Mouse (Mus musculus): ENCODE measurements around the gene Heg1. TPM values are rescaled to one million over a fixed set of nuclear protein-coding genes. Genes with fewer than 3 reads are reported as not detected.

The Heg1 gene
- total and polyA plus RNA-seq, 3 experiments: 40.8 to 77.1 (median 67.2) TPM

- Histone ChIP-seq H3K4me1 (ENCODE audit: control insufficient read depth in 1 of 2, insufficient read depth in 2 of 2) (peaks cover 19 to 42% of the 10 kb centered on the region in 2 experiments), H3K36me3 (replicated peaks in 1 of 2; ENCODE audit: control insufficient read depth in 1 of 2, insufficient read depth in 1 of 2, low read length in 1 of 2) (peaks cover under 1 to 6% of the 10 kb centered on the region in 2 experiments)
- TF ChIP-seq ZKSCAN1 (IDR thresholded peaks at IDR 0.05; ENCODE audit: borderline replicate concordance, low read depth, low read length) (no peak), ETS1 (conservative IDR thresholded peaks at IDR 0.05; ENCODE audit: low read depth, low read length) (no peak), POLR2AphosphoS2 (IDR thresholded peaks at IDR 0.05; ENCODE audit: low read depth, low read length) (peak; percentile 63), USF2 (conservative IDR thresholded peaks at IDR 0.05; ENCODE audit: low read depth, low read length) (no peak)
Observed at GRCm38 (mm10) chr16:33772809-33773208, 88.6 kb downstream of the Heg1 start.

GRCm38 (mm10) chr16:33774972-33775371 lies 90.8 kb downstream of the Heg1 start:
- DNase-seq (ENCODE audit: extremely low read depth): no peak
- H3K27ac ChIP-seq (ENCODE audit: insufficient read depth, low read depth): no peak overlapping the region
- no peak overlapping the region for H3K4me2 ChIP-seq (ENCODE audit: insufficient read depth, low read depth, poor library complexity, severe bottlenecking)
- no peaks in the 10 kb centered on the region for H3K79me2 ChIP-seq (replicated peaks; ENCODE audit: control insufficient read depth, extremely low read depth, insufficient read depth, poor library complexity, severe bottlenecking)
- H3K4me3 ChIP-seq (replicated peaks in 1 of 3; ENCODE audit: low read depth in 2 of 3, low read length in 2 of 3, poor library complexity in 1 of 3): no peak overlapping the region
- no peak overlapping the region for H3K9ac ChIP-seq (ENCODE audit: insufficient read depth, low read depth)
- H3K9me3 ChIP-seq (replicated peaks; ENCODE audit: low read length): peaks cover 4% of the 10 kb centered on the region
- dilution Hi-C loops (cut with MboI; ENCODE audit: extremely low pct_ligation_motif_present, extremely low pct_unique_long_range_greater_than_20kb, low sequenced_read_pairs) (no loop called here), in situ Hi-C loops (cut with MboI; ENCODE audit: low pct_ligation_motif_present, low pct_unique_long_range_greater_than_20kb, low sequenced_read_pairs) (no loop called here)
- TF ChIP-seq POLR2A (IDR thresholded peaks at IDR 0.05; ENCODE audit: low read depth, low read length): no peak
- TF ChIP-seq E2F4 (IDR thresholded peaks at IDR 0.05; ENCODE audit: insufficient replicate concordance, low read depth, low read length): no peak
- TF ChIP-seq ZNF384 (IDR thresholded peaks at IDR 0.05; ENCODE audit: low read depth, low read length): no peak
- TF ChIP-seq MAFK (IDR thresholded peaks at IDR 0.05; ENCODE audit: insufficient replicate concordance, low read length): no peak
- no peak for TF ChIP-seq USF1 (IDR thresholded peaks at IDR 0.05; ENCODE audit: low read depth, low read length)
- TF ChIP-seq POLR2AphosphoS2 (IDR thresholded peaks at IDR 0.05; ENCODE audit: low read depth, low read length): no peak
- TF ChIP-seq MYC (IDR thresholded peaks at IDR 0.05; ENCODE audit: low read depth, low read length): no peak
- no peak for TF ChIP-seq NELFE (IDR thresholded peaks at IDR 0.05; ENCODE audit: low read depth, low read length)
- H3K4me1 ChIP-seq (ENCODE audit: control insufficient read depth in 1 of 2, insufficient read depth in 2 of 2): peaks cover 5 to 21% of the 10 kb centered on the region in 2 experiments
- H3K36me3 ChIP-seq (replicated peaks in 1 of 2; ENCODE audit: control insufficient read depth in 1 of 2, insufficient read depth in 1 of 2, low read length in 1 of 2): no peaks in the 10 kb centered on the region
- H3K27me3 ChIP-seq (replicated peaks): peaks cover 2% of the 10 kb centered on the region

More at GRCm38 (mm10) chr16:33772809-33773208, 88.6 kb downstream of the Heg1 start:
- no peak overlapping the region for H3K9ac ChIP-seq (ENCODE audit: insufficient read depth, low read depth)
- no peak overlapping the region for H3K4me2 ChIP-seq (ENCODE audit: insufficient read depth, low read depth, poor library complexity, severe bottlenecking)
- in situ Hi-C loops (cut with MboI; ENCODE audit: low pct_ligation_motif_present, low pct_unique_long_range_greater_than_20kb, low sequenced_read_pairs): no loop called here
- H3K27ac ChIP-seq (ENCODE audit: insufficient read depth, low read depth): no peak overlapping the region
- H3K4me3 ChIP-seq (replicated peaks in 1 of 3; ENCODE audit: low read depth in 2 of 3, low read length in 2 of 3, poor library complexity in 1 of 3): no peak overlapping the region
- H3K27me3 ChIP-seq (replicated peaks): peaks cover 2% of the 10 kb centered on the region
- no peaks in the 10 kb centered on the region for H3K79me2 ChIP-seq (replicated peaks; ENCODE audit: control insufficient read depth, extremely low read depth, insufficient read depth, poor library complexity, severe bottlenecking)
- dilution Hi-C loops (cut with MboI; ENCODE audit: extremely low pct_ligation_motif_present, extremely low pct_unique_long_range_greater_than_20kb, low sequenced_read_pairs): no loop called here
- DNase-seq (ENCODE audit: extremely low read depth): no peak
- peaks cover 4% of the 10 kb centered on the region for H3K9me3 ChIP-seq (replicated peaks; ENCODE audit: low read length)

- peaks cover 4% of the 10 kb centered on the region for H3K9me3 ChIP-seq (replicated peaks; ENCODE audit: low read length)
- no peaks in the 10 kb centered on the region for H3K36me3 ChIP-seq (replicated peaks in 1 of 2; ENCODE audit: control insufficient read depth in 1 of 2, insufficient read depth in 1 of 2, low read length in 1 of 2)
- TF ChIP-seq NELFE (IDR thresholded peaks at IDR 0.05; ENCODE audit: low read depth, low read length) (no peak), BHLHE40 (IDR thresholded peaks at IDR 0.05; ENCODE audit: low read depth, low read length) (no peak), MAX (IDR thresholded peaks at IDR 0.05; ENCODE audit: low read length) (no peak)
- peaks cover 2 to 12% of the 10 kb centered on the region in 2 experiments for H3K4me1 ChIP-seq (ENCODE audit: control insufficient read depth in 1 of 2, insufficient read depth in 2 of 2)
- no peak overlapping the region for H3K4me3 ChIP-seq (replicated peaks in 1 of 3; ENCODE audit: low read depth in 2 of 3, low read length in 2 of 3, poor library complexity in 1 of 3)
- H3K27me3 ChIP-seq (replicated peaks): peaks cover 2% of the 10 kb centered on the region
- H3K4me2 ChIP-seq (ENCODE audit: insufficient read depth, low read depth, poor library complexity, severe bottlenecking): no peak overlapping the region
- dilution Hi-C loops (cut with MboI; ENCODE audit: extremely low pct_ligation_motif_present, extremely low pct_unique_long_range_greater_than_20kb, low sequenced_read_pairs) (no loop called here), in situ Hi-C loops (cut with MboI; ENCODE audit: low pct_ligation_motif_present, low pct_unique_long_range_greater_than_20kb, low sequenced_read_pairs) (no loop called here)
- H3K9ac ChIP-seq (ENCODE audit: insufficient read depth, low read depth): no peak overlapping the region
- DNase-seq (ENCODE audit: extremely low read depth): no peak
- no peak overlapping the region for H3K27ac ChIP-seq (ENCODE audit: insufficient read depth, low read depth)
- no peaks in the 10 kb centered on the region for H3K79me2 ChIP-seq (replicated peaks; ENCODE audit: control insufficient read depth, extremely low read depth, insufficient read depth, poor library complexity, severe bottlenecking)
Observed at GRCm38 (mm10) chr16:33775733-33776335, 91.7 kb downstream of the Heg1 start.

Measured in CH12.LX (cell line).